Mouse (Mus musculus) G1E-ER4 (cell line): ENCODE results near the gene Kcnh5. TPM values are rescaled to one million over a fixed set of nuclear protein-coding genes. Genes with fewer than 3 reads are reported as not detected.

Source experiments
- GATA1 ChIP-seq: IDR thresholded peaks from one replicate; pipeline ENCODE4 v1.8.0; 2012; ENCODE audit warnings: low read length, inconsistent platforms
- polyA plus RNA-seq: library from polyadenylated mRNA; stranded (reverse); fragments of >175 nt; gene quantifications from 2 replicates; pipeline ENCODE4 v1.2.3, GENCODE M21; 2012

The Kcnh5 gene
- polyA plus RNA-seq, 1 experiment, result not detected

DNA sequence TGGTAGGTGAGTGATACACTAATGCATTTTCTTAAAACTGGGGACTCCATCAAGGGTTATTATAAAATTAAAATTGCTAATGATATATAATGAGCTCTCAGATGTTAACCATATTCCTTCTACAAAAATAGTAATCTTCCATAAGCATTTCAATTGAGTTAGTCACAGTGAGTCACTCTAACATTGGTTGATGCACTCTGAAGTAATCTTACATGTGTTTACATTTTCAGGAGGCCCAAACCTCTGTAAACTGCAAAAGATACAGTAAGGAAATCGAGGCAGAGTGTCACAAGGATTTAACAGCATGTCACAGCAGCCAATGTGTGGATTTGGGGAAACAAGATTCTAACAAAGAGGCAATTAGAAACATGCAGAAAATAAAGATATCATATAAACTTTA lies 123.4 kb downstream of the Kcnh5 start:
- no peak for TF ChIP-seq GATA1

DNA sequence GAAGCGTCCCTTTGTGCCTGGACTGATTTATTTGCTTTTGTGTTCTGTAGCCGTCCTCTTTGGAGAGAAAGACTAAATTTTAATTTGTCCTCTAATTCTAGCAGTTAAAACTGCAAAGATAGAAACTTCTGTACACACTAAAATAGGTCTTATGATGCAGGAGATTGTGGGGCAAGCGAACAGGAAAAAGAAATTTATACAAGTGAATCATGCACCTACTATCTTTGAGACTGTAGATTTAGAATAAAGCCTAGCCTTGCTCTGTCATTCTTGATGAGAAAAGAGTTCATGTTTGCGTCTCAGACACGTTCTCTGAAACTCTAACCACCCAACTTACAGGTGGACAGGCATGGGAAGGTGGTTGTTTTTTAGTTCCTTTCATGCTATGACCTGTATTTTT lies 140.4 kb downstream of the Kcnh5 start:
- no peak for TF ChIP-seq GATA1

DNA sequence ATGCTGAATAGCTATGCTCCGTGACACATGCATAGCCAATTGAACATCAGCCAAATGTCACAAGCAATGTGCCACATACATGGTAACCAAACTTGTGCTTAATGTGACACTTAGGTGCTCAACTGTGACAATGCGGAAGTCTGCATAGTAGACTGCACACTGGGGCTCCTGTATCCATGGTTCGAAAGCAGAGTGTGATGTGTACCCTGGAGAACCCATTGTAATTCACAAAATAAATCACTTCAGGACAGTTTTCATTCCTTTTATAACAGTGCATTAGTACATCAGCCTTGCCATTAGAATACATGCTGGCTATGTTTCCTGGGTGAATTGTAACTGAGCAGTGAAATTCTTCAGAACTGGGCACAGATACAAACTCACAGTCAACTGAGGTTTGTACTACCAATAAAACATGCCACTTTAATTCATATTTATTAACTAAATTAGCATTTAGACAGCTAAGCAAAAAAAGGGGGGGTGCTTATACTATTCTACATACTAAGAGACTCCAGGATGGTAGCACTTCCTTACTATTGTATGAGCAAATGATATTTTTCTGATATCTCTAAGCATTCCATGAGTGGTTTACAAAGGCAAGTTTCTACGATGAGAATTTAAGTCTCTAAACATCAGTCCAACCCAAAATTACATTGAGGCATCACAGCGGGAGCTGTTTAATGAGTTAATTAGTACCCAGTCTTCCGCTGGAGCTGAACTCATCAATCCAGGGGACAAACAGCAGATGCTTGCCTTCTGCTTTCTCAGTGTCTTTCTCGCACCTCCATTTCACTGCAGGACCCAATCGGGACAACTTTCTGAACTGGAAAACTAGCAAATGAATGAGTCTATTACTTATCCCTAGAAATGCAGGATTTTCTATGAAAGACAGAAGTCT lies 144.9 kb downstream of the Kcnh5 start:
- no peak for TF ChIP-seq GATA1

DNA sequence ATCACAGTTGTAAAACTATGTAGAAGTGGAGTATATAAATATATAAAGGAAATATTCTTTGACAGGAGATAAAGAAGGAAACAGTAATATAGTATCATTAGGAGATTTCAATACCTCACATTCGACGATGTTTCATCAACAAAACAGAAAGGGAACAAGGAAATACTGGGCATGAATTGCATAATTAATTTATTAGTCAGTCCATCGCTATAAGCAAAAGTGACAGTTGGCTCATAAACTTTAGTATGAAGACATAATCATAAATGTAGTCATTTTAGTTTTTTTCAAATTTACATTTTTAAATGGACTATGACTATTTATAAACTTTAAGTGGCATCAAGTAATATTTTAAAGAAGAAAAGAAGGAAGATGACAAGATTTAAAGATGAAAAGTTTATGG lies 205.9 kb downstream of the Kcnh5 start:
- no peak for TF ChIP-seq GATA1

DNA sequence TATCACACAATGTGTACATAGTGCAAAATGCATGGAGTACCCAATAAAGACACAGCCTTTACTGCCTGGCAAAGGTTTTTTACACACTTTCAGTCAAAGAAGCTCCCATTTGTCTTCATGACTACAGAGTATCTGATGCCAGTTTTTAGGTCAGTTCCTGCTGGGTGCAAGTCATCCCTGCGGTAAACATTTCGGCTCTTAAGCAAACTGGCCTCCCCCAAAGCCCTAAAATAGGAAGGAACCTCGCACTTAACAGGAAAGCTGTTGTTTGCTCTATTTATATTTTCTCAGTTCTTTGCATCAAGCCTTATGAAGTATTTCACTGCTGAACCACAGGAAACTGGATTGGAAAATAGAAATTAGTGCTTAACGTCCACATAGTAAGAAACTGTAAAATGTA lies 207.7 kb downstream of the Kcnh5 start:
- TF ChIP-seq GATA1, result no peak

DNA sequence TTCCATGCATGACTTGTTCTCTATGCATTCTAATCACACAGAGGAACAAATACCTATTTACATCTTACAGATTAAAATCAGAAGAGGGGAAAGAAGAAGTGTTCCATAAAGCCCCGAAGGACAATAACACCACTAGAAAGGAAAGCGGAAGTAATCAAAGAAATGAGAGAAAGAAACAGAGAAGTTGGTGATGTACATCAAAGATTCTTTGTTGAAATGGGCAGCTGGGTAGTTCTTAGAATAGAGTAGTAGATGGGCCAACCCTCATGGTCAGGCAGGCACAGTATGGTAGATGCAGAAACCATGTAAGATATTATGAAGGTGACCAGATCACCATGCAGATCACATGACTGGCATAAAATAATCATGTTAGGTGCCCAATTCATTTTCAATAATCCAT lies 210.9 kb downstream of the Kcnh5 start:
- no peak for TF ChIP-seq GATA1

DNA sequence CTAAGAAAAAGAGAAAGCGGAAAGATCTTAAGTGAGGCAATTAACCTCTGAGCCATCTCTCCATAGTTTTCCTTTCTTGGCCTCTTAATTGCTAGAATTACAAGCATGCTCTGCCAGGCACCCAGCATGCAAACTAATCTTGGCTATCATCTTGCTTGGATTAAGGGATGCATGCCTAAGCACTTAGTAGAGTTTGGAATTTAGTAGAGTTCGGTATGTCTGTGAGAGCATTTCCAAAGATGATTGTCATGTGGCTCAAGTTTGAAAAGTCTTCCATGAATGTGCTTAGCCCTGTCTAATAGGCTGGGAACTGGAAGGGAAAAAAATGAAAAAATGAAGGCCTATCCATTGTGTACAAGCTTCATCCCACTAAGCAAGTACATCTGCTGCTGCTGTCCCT lies 224.5 kb downstream of the Kcnh5 start:
- TF ChIP-seq GATA1, result no peak

DNA sequence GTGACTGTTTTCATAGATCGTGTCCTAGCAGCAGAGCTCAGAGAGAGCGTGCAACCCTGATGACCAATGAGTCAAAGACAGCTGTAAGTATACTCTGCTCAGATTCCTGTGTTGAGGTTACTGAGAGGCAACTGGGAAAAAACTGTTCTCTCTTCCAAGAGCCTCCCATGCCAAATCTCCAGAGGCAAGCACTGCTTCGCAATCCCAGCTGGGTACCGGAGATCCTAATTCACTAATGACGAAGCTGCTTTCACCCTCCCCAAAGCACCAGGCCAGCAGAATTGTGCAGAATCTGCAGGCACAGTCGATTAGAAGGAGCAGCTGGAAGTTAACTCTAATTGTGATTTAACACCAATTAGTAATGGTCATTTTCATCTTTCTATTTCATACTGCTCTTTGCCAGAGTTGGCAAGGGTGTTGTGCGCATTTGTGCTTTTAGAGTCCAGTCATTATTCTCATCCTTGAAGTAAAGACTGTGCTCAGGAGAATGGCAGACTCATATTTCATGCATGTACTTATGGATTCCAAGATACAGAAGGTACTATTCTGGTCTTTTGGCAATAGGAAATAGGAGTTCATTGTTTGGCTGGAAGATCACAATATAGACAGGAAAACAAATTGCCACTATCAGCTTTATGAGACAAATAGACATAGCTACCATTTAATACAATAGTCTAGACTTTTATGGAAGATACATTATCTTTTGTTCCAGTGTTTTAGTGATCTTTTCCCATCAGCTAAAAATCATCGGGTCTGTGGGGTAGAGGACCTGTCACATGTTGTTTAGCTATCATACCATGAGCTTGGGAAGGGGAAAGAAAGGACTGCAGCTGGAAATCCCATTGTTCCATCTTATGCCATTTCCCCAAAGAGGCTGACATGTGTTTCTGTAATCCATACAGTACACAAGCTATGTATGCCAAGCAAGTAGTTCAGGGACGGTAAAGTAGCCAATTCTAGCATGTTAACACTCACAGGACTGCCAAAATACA lies 225.7 kb downstream of the Kcnh5 start:
- no peak for TF ChIP-seq GATA1

DNA sequence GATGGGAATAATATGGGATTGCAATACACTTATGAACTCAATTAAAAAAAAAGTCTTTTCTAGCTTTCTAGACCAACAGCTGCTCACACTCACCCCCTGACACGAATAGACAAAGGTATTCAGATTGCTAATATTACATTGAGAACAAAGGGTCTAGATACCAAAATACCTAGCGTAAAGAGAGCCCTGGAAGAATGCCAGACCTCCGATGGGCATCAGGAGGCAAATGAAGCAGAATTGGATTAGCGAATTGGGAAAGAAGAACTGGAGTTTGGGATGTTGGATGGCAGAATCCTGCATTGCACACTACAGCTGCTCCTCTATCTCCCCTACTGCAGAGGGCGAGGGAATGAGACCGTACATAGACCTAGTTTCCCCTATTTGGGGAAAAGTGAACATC lies 275.8 kb downstream of the Kcnh5 start:
- TF ChIP-seq GATA1, result no peak

DNA sequence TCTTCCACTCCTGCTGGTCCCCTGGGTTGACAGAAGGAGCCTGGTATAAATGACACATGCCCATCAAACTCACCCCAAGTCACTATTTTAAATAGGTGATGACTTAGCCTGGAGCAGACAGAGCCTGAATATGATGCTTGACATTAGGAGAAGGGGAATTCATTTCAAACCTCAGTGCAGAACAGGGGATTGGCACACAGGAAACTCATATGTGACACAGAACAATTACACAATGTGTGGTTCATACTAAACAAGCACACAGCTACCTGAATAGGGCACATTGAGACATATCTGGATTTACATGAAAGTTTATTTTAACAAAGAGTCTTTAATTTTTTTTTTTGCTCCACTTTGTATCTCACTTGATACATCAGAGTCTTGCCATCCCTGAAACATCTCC lies 276.4 kb downstream of the Kcnh5 start:
- TF ChIP-seq GATA1, result no peak

DNA sequence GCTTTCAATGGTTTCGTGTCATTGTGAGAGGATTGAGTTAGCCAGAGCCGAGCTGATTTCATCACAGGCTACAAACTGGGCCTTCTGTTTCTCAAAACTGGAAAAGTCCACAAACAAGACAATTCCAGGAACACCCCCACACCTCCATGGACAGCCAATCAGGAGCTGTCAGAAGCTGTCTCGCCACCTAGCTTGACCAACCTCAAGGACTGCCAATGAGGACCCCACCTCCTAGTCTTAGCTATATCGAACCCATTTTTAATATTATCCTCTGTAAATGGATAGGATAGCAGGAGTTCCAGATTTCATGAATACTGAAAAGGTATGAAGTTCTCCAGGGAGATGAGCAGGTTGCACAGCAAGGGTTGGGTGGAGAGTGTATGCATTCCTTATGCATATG lies 278.1 kb downstream of the Kcnh5 start:
- TF ChIP-seq GATA1, result no peak

DNA sequence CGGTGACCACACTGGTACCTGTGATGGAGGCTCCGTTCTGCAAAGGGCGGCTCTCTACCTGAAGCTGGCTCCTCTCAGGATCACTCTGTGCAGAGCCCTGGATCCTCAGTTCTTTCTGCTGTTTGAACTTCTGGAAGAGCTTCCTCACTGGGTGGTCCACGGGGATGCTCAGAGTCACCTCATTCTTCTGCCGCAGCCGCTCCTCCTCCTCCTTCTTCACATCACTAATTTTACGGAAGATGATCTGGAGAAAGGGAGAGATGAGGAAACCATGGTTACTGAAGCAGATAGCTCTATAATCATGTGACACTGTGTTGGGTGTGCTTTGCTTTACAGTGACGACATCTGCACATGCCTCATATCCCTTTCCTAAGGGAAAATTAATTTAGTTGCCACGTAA lies 278.9 kb downstream of the Kcnh5 start:
- no peak for TF ChIP-seq GATA1

DNA sequence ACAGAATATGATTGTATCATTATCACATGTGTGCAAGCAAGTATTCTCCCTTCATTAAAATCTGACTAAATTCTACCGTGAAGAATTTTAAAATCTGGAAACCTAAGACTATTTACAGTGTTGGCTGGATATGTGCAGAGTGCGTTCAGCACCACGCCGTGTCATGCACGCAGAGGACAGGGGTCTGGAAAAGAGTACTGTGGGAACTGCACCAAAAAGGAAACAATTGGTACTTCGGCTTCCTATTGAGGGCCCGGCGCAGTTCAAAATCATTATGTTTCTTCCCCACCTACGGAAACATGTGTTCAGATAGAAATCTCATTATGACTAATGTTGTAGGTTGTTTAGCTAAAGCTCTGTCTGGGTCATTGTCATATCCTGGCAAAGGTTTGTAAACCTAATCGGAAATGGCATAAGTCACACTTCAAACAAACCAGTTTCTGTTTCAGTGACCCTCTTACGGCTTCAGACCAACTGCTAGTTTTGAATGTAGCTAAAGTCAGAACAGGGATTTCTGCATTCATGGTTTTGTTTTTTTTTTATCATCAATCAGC lies 282.2 kb downstream of the Kcnh5 start:
- TF ChIP-seq GATA1, result no peak

DNA sequence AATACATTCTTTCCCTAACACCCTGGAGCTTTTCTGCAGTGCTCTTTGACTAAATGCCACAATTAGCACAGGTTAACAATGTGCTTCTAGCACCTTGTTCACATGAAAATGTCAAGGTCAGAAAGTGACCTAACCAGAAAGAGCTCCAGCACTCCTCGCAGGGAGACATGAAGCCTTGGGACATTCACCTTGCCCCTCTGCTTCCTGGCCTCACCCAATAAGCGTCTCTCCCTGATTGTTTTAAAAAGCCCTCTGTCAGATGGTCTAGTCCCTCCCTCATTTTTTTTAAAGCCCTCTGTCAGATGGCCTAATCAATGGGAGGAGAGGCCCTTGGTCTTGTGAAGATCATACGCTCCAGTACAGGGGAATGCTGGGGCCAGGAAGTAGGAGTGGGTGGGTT lies 287.7 kb downstream of the Kcnh5 start:
- no peak for TF ChIP-seq GATA1

DNA sequence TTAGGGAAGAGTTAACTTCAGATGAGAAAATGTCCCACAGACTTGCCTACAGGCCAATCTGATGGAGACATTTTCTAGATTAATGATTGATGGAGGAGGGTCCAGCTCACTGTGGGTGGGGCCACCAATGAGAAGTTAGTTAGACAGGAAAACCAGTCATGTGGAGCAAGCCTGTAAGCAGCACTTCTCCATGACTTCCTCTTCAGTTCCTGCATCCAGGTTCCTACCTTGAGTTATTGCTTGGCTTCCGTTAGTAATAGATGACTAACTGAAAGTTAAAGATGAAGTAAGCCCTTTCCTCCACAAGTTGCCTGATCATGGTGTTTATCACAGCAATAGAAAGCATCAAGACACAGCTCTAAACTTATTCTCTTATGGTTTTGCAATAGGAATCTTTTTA lies 290.1 kb downstream of the Kcnh5 start:
- TF ChIP-seq GATA1, result no peak

DNA sequence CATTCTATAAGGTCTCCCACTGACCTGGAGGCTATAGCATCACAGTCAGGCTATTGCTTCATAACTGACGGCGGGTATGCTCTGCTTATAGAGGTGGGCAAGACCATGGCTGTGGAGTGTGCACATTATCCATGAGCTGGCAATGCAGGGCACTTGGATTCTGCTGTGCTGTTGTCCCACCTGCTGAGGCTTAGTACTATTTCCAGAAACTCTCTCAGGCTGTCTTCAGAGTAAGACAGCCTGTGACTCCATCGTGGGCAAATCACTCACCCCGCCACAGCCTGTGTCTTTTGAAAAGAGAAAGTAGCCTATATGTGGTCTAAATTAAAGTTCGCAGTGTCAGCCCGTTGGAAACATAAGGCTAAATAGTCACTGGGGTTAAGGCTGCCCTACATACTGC lies 295.8 kb downstream of the Kcnh5 start:
- TF ChIP-seq GATA1, result no peak
